Mouse (Mus musculus) small intestine, adult 2 months (tissue): ENCODE data around the gene Brf1. TPM values are rescaled to one million over a fixed set of nuclear protein-coding genes. Genes with fewer than 3 reads are reported as not detected.

Experiments used
- H3K27ac ChIP-seq: fragments of 200-500 bp; 2 replicates; pipeline ENCODE4 v1.5.1; 2012; ENCODE audit warnings: low read depth, low read length, control low read depth, inconsistent platforms; ENCODE audit not compliant: insufficient read depth
- H3K27me3 ChIP-seq: fragments of 200-500 bp; 2 replicates; pipeline ENCODE4 v1.6.1; 2012; ENCODE audit warnings: mild to moderate bottlenecking, moderate library complexity, low read length, inconsistent platforms; ENCODE audit not compliant: control insufficient read depth, insufficient read depth
- H3K36me3 ChIP-seq: fragments of 200-500 bp; 2 replicates; pipeline ENCODE4 v1.6.1; 2012; ENCODE audit warnings: mild to moderate bottlenecking, low read length, control low read depth, inconsistent platforms; ENCODE audit not compliant: control insufficient read depth, insufficient read depth
- H3K4me1 ChIP-seq: fragments of 200-500 bp; 2 replicates; pipeline ENCODE4 v1.6.1; 2012; ENCODE audit warnings: low read length, inconsistent platforms, mixed read lengths; ENCODE audit not compliant: control insufficient read depth, insufficient read depth, insufficient read length
- H3K4me3 ChIP-seq: fragments of 200-500 bp; 2 replicates; pipeline ENCODE4 v1.5.1; 2012; ENCODE audit warnings: low read depth, mild to moderate bottlenecking, control low read depth, inconsistent platforms, low read length, moderate library complexity
- CTCF ChIP-seq: fragments of 200-500 bp; IDR thresholded peaks from 2 replicates; pipeline ENCODE4 v1.5.1; 2012; ENCODE audit warnings: low read depth, mild to moderate bottlenecking, control low read depth, inconsistent platforms, low read length, moderate library complexity, mixed read lengths; ENCODE audit not compliant: insufficient replicate concordance, insufficient read length; ENCODE audit errors: extremely low read depth
- POLR2A ChIP-seq: fragments of 200-500 bp; IDR thresholded peaks from 2 replicates; pipeline ENCODE4 v1.6.1; 2012; ENCODE audit warnings: low read depth, mild to moderate bottlenecking, control low read depth, inconsistent platforms, low read length, moderate library complexity
- WGBS: fragments of 180-500 bp; shearing (Covaris S2); methylation state at CpG from one replicate; pipeline ENCODE4 v1.1.7; 2018; 5-methylcytosine and 5-hydroxymethylcytosine counted together
- polyA plus RNA-seq: library from polyadenylated mRNA; depleted of rRNA; stranded (reverse); fragments of >200 nt; gene quantifications from 2 replicates; pipeline ENCODE4 v1.2.3, GENCODE M21; 2012

Brf1 gene
- polyA plus RNA-seq, 1 experiment = 95.6 TPM

DNA sequence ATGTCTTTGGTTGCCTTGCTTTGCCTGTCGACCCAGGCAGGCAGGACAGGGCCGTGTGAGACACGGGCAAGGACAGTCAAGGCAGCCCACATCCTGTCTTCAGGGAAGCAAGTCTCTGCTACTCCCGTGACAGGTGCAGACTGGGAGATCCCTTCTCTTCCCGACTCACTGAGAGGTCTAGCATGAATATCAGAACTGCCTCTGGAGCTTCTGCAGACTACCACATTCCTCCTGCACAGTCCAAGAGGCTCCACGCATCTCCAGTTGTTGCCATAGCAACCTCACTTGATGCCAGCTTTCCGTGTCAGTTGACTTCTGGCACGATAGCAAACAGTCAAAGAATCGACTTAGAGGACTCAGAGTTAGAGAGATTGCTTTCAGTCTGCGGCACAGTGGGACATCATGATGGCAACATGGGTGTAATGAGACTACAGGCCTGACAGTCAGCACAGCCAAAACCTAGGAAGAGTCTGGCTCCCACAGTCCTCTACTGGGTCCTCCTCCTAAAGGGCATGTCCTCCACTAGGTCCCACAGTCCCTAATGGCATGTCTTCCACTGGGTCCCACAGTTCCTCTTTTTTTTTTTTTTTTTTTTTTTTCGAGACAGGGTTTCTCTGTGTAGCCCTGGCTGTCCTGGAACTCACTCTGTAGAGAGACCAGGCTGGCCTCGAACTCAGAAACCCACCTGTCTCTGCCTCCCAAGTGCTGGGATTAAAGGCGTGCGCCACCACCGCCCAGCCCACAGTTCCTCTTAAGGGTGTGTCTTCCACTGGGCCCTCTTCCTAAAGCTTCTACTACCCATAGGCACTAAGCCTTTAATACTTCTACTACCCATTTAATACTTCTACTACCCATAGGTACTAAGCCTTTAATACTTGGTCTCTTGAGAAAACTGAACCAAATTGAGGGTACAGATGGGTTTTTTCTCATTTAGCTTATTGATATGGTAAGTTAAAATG lies 41.3 kb upstream of the Brf1 start:
- H3K4me3 ChIP-seq = no peak overlapping the region
- TF ChIP-seq CTCF (no peak), POLR2A (no peak)
- no peaks in the 10 kb centered on the region for H3K27me3 ChIP-seq
- 72% methylated on average over 15 of the region's 15 CpGs for WGBS
- H3K27ac ChIP-seq = no peak overlapping the region
- no peaks in the 10 kb centered on the region; the same call in 1 of the 2 replicates for H3K4me1 ChIP-seq
- peaks cover 10% of the 10 kb centered on the region for H3K36me3 ChIP-seq

DNA sequence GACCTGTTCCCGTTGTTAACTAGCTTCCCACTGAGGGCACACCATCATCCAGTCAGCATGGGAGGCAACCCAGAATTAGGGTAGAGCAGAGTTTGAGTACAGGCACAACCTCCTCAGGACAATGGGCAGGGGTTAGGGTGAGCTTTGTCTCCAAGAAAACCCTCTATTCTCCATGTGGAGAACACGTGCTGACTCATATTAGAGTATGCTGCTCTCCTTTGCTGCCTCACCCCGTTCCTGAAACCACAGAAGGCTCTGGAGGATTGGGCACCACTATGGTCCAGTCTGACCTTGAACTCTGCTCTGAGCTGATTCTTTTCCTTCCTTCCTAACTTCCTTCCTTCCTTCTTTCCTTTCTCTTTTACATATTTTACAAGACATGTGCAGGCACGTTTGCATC lies 37.9 kb upstream of the Brf1 start:
- Histone ChIP-seq H3K27me3 (no peaks in the 10 kb centered on the region), H3K4me3 (no peak overlapping the region), H3K27ac (no peak overlapping the region), H3K36me3 (no peaks in the 10 kb centered on the region), H3K4me1 (no peaks in the 10 kb centered on the region; the same call in 1 of the 2 replicates)
- TF ChIP-seq CTCF = no peak
- no peak for TF ChIP-seq POLR2A
- WGBS = 82% methylated on average over 4 of the region's 4 CpGs

DNA sequence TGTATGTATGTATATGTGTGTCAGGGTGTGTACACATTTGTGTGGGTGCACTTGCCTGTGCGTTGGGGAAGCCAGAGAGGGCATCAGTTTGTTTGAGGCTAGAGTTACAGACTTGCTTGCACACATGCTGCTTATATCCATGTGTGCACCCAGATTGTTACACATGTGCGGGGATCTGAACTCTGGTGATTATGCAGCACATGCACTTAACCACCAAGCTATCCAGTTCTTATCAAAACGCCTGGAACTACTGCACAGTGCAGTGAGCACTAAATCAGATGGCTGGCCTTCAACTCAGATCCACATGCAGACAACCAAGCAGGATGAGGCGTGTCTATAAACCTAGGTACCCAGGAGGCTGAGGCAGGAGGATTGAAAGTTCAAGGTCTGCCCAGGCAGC lies 36.5 kb upstream of the Brf1 start:
- Histone ChIP-seq H3K4me3 (no peak overlapping the region), H3K27ac (no peak overlapping the region), H3K36me3 (no peaks in the 10 kb centered on the region), H3K4me1 (no peaks in the 10 kb centered on the region; the same call in 1 of the 2 replicates), H3K27me3 (no peaks in the 10 kb centered on the region)
- TF ChIP-seq CTCF (no peak), POLR2A (no peak)
- WGBS = 63% methylated on average over 4 of the region's 4 CpGs

DNA sequence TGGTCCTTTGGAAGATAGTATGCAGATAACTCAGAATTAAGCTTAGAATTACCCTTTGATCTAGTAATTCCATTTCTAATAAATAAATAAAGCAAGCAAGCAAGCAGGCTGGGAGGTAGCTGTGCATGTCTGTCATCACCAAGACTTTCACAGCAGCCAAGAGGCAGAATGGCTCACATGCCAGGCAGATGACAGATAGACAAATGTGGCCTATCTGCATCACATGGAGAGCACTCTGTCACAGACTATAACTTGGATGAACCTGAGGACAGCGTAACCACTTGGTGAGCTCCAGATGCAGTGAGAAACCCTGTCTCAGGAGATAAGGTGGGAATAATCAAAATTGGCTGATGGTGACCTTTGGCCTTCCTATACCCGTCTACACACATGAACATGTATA lies 34.6 kb upstream of the Brf1 start:
- H3K4me3 ChIP-seq = no peak overlapping the region
- H3K27me3 ChIP-seq = no peaks in the 10 kb centered on the region
- no peaks in the 10 kb centered on the region for H3K36me3 ChIP-seq
- TF ChIP-seq POLR2A (no peak), CTCF (no peak)
- WGBS = 78% methylated on average over 2 of the region's 2 CpGs
- peaks cover 11% of the 10 kb centered on the region for H3K4me1 ChIP-seq
- no peak overlapping the region for H3K27ac ChIP-seq

DNA sequence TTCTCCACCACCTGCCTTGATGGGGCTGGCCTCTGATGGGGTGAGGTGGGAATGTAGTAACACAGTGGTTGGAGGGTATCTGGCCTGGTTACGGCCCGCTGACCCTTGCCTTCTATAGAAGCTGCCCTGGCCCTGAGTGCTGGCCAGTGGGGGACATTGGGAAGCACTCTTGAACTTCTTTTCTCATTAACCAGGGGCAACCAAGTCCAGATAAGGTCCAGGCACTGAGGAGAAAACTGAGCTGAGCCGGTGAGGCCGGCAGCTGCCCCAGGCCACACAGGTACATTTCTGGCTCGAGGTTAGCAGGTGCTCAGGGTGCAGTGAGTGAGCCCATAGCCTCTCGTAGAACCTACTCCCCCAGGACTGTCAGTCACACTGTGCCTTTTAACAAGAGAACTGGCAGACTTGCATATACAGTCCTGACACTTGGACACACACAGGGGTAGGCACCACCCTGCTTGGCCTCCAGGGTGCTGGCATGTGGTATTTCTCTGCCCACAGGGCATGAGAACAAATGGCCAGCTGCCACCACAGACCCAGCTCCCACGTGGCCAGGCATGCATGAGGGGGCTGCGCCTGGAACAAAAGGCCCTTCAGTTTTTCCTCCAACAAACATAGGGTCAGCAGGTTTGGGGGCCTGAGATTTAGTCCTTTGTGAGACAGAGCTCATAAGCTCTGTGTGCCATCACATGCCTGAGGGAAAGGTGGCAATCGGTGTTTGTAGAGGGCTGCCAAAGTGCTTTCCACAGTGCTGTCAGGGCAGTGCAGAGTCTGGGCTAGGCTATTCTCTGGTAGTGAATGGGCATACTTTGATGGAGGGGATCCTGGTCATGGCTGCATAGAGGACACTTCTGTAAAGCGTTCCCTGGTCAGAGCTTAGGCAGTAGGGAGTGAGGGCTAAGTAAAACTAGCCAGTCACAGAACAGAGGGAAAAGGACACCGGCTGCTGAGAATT lies 32.1 kb upstream of the Brf1 start:
- Histone ChIP-seq H3K4me3 (no peak overlapping the region), H3K36me3 (no peaks in the 10 kb centered on the region), H3K27me3 (no peaks in the 10 kb centered on the region), H3K4me1 (peaks cover 14% of the 10 kb centered on the region), H3K27ac (no peak overlapping the region)
- 86% methylated on average over 11 of the region's 11 CpGs for WGBS
- TF ChIP-seq CTCF (no peak), POLR2A (no peak)

DNA sequence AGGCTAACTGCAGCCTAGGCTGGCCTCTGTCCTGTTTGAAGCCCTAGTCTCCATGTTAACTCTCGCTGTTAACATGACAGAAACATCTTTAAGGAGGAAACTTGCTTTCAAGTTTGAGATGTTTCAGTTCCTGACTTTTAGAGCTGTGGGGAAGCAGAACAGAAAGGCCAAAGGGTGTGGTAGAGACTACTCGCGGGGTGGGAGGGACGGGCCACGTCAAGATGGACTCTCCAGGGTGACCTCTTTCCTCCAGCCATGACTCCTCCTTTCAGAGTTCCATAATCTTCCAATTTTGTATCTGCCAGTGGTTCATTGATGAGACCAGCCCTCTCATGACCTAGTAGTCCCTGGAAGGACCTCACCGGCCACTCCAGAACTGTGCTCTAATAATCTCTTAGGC lies 30.9 kb upstream of the Brf1 start:
- H3K4me3 ChIP-seq = no peak overlapping the region
- no peaks in the 10 kb centered on the region for H3K36me3 ChIP-seq
- WGBS = 79% methylated on average over 6 of the region's 6 CpGs
- no peak for TF ChIP-seq CTCF
- no peak for TF ChIP-seq POLR2A
- no peaks in the 10 kb centered on the region for H3K27me3 ChIP-seq
- H3K27ac ChIP-seq = peak overlapping the region; percentile 29; the same call in 1 of the 2 replicates
- peaks cover 21% of the 10 kb centered on the region for H3K4me1 ChIP-seq
